Mouse (Mus musculus) ovary, adult 18-20 months (tissue): ENCODE results near the gene B3galt4.

Experiments used
- DNase-seq: peaks from one replicate; pipeline ENCODE4 v3.0.0; 2022; ENCODE audit warnings: low spot score, mixed read lengths

The B3galt4 gene

GRCm38 (mm10) chr17:33943454-33943853 lies 7.8 kb downstream of the B3galt4 start:
- no peak for DNase-seq

- no peak for DNase-seq
Observed at GRCm38 (mm10) chr17:33941381-33941780, 9.9 kb downstream of the B3galt4 start.

- DNase-seq: no peak
Observed at GRCm38 (mm10) chr17:33940981-33941380, 10.3 kb downstream of the B3galt4 start.

GRCm38 (mm10) chr17:33940206-33940805 lies 11.0 kb downstream of the B3galt4 start, which contains the start of the genes Pfdn6 and Wdr46:
Gene Pfdn6, minus strand, starts transcription at chr17:33940343.
Gene Wdr46, plus strand, starts transcription at chr17:33940660.
- DNase-seq: peak; percentile 71

- DNase-seq: no peak
Observed at GRCm38 (mm10) chr17:33938783-33939182, 12.5 kb downstream of the B3galt4 start.

GRCm38 (mm10) chr17:33936993-33937392 lies 14.3 kb downstream of the B3galt4 start:
- no peak for DNase-seq

- no peak for DNase-seq
Observed at GRCm38 (mm10) chr17:33935422-33936055, 15.7 kb downstream of the B3galt4 start.

- no peak for DNase-seq
Observed at GRCm38 (mm10) chr17:33932970-33933369, 18.3 kb downstream of the B3galt4 start.

- no peak for DNase-seq
Observed at GRCm38 (mm10) chr17:33932448-33932847, 18.8 kb downstream of the B3galt4 start.

GRCm38 (mm10) chr17:33931947-33932346 lies 19.3 kb downstream of the B3galt4 start:
- no peak for DNase-seq

GRCm38 (mm10) chr17:33931159-33931866 lies 20.0 kb downstream of the B3galt4 start:
- peak; percentile 18 for DNase-seq

- peak; percentile 48 for DNase-seq
Observed at GRCm38 (mm10) chr17:33930280-33931158, 20.8 kb downstream of the B3galt4 start.

GRCm38 (mm10) chr17:33929371-33930279 lies 21.7 kb downstream of the B3galt4 start, which contains the start of gene Rgl2:
Gene Rgl2, plus strand, starts transcription at chr17:33929543.
- peak; percentile 83 for DNase-seq

GRCm38 (mm10) chr17:33928251-33928947 lies 22.9 kb downstream of the B3galt4 start:
- no peak for DNase-seq

- DNase-seq: no peak
Observed at GRCm38 (mm10) chr17:33926207-33926932, 24.9 kb downstream of the B3galt4 start.

GRCm38 (mm10) chr17:33925406-33926116 lies 25.7 kb downstream of the B3galt4 start:
- DNase-seq: no peak

- no peak for DNase-seq
Observed at GRCm38 (mm10) chr17:33924577-33925283, 26.6 kb downstream of the B3galt4 start.

- no peak for DNase-seq
Observed at GRCm38 (mm10) chr17:33921361-33921760, 29.9 kb downstream of the B3galt4 start.
